Mouse (Mus musculus): ENCODE data around the gene 1700020L24Rik. TPM values are rescaled to one million over a fixed set of nuclear protein-coding genes. Genes with fewer than 3 reads are reported as not detected.

Gene 1700020L24Rik
- polyA plus RNA-seq, 1 experiment from 2014 or later, result 0.44 TPM

- Histone ChIP-seq H3K27ac (no peak overlapping the region), H3K4me3 (replicated peaks) (peak overlapping the region; percentile 57; the same call in 1 of the 2 replicates), H3K9ac (replicated peaks) (no peak overlapping the region), H3K36me3 (no peaks in the 10 kb centered on the region), H3K4me2 (peak overlapping the region; percentile 88; the same call in 1 of the 2 replicates), H3K27me3 (peaks cover 71% of the 10 kb centered on the region), H3K9me3 (no peaks in the 10 kb centered on the region), H3K4me1 (replicated peaks) (peaks cover 16% of the 10 kb centered on the region)
- ATAC-seq (ENCODE audit: insufficient number of reproducible peaks, insufficient read depth, low FRiP score, low TSS enrichment, low read depth), result no peak
- WGBS, result 50% methylated on average over 7 of the region's 7 CpGs
Observed at GRCm38 (mm10) chr11:83441235-83441634, 3.8 kb downstream of the 1700020L24Rik start.

GRCm38 (mm10) chr11:83442596-83443267 lies 5.3 kb downstream of the 1700020L24Rik start:
- Histone ChIP-seq H3K27me3 (peaks cover 83% of the 10 kb centered on the region), H3K27ac (no peak overlapping the region), H3K9me3 (no peaks in the 10 kb centered on the region), H3K4me2 (peak overlapping the region; percentile 43), H3K9ac (replicated peaks) (0 out of 2 replicates have a peak overlapping the region, but pooled peaks have one; percentile 34), H3K4me1 (replicated peaks) (peaks cover 20% of the 10 kb centered on the region), H3K4me3 (replicated peaks) (peak overlapping the region; percentile 19), H3K36me3 (no peaks in the 10 kb centered on the region)
- 0 out of 2 replicates have a peak, but pooled peaks have one; percentile 4 for ATAC-seq (ENCODE audit: insufficient number of reproducible peaks, insufficient read depth, low FRiP score, low TSS enrichment, low read depth)
- WGBS, result 15% methylated on average over 29 of the region's 29 CpGs

GRCm38 (mm10) chr11:83443824-83444223 lies 6.3 kb downstream of the 1700020L24Rik start:
- peaks cover 29% of the 10 kb centered on the region for H3K4me1 ChIP-seq (replicated peaks)

GRCm38 (mm10) chr11:83445001-83445400 lies 7.5 kb downstream of the 1700020L24Rik start:
- peak overlapping the region; percentile 51 for H3K4me2 ChIP-seq
- H3K4me3 ChIP-seq (replicated peaks), result peak overlapping the region; percentile 26
- H3K36me3 ChIP-seq, result no peaks in the 10 kb centered on the region
- peaks cover 76% of the 10 kb centered on the region for H3K27me3 ChIP-seq
- ATAC-seq (ENCODE audit: insufficient number of reproducible peaks, insufficient read depth, low FRiP score, low TSS enrichment, low read depth), result no peak
- WGBS, result 26% methylated on average over 19 of the region's 19 CpGs
- no peak overlapping the region for H3K27ac ChIP-seq
- H3K4me1 ChIP-seq (replicated peaks), result peaks cover 37% of the 10 kb centered on the region
- no peaks in the 10 kb centered on the region for H3K9me3 ChIP-seq
- H3K9ac ChIP-seq (replicated peaks), result no peak overlapping the region

More at GRCm38 (mm10) chr11:83443824-83444223, 6.3 kb downstream of the 1700020L24Rik start:
- ATAC-seq (ENCODE audit: insufficient number of reproducible peaks, insufficient read depth, low FRiP score, low TSS enrichment, low read depth), result no peak
- Histone ChIP-seq H3K9ac (replicated peaks) (no peak overlapping the region), H3K27me3 (peaks cover 80% of the 10 kb centered on the region), H3K4me2 (no peak overlapping the region), H3K9me3 (no peaks in the 10 kb centered on the region), H3K4me3 (replicated peaks) (no peak overlapping the region), H3K27ac (no peak overlapping the region), H3K36me3 (no peaks in the 10 kb centered on the region)
- WGBS, result under 1% methylated on average over 7 of the region's 7 CpGs

GRCm38 (mm10) chr11:83447612-83448011 lies 10.1 kb downstream of the 1700020L24Rik start:
- Histone ChIP-seq H3K27ac (no peak overlapping the region), H3K4me2 (no peak overlapping the region), H3K27me3 (peaks cover 55% of the 10 kb centered on the region), H3K36me3 (no peaks in the 10 kb centered on the region), H3K9me3 (no peaks in the 10 kb centered on the region), H3K9ac (replicated peaks) (no peak overlapping the region), H3K4me1 (replicated peaks) (peaks cover 35% of the 10 kb centered on the region), H3K4me3 (replicated peaks) (no peak overlapping the region)
- ATAC-seq (ENCODE audit: insufficient number of reproducible peaks, insufficient read depth, low FRiP score, low TSS enrichment, low read depth), result no peak
- 56% methylated on average over 10 of the region's 10 CpGs for WGBS

GRCm38 (mm10) chr11:83448021-83448926 lies 10.8 kb downstream of the 1700020L24Rik start:
- Histone ChIP-seq H3K4me3 (replicated peaks) (no peak overlapping the region), H3K4me2 (no peak overlapping the region), H3K9ac (replicated peaks) (no peak overlapping the region), H3K27me3 (peaks cover 50% of the 10 kb centered on the region), H3K36me3 (no peaks in the 10 kb centered on the region), H3K4me1 (replicated peaks) (peaks cover 33% of the 10 kb centered on the region), H3K9me3 (no peaks in the 10 kb centered on the region), H3K27ac (0 out of 2 replicates have a peak overlapping the region, but pooled peaks have one; percentile 7)
- 39% methylated on average over 16 of the region's 16 CpGs for WGBS
- no peak; the same call in 1 of the 2 replicates for ATAC-seq (ENCODE audit: insufficient number of reproducible peaks, insufficient read depth, low FRiP score, low TSS enrichment, low read depth)

- Histone ChIP-seq H3K9me3 (no peaks in the 10 kb centered on the region), H3K4me2 (no peak overlapping the region), H3K9ac (replicated peaks) (no peak overlapping the region), H3K27me3 (peaks cover 44% of the 10 kb centered on the region), H3K4me3 (replicated peaks) (no peak overlapping the region), H3K27ac (no peak overlapping the region), H3K4me1 (replicated peaks) (peaks cover 31% of the 10 kb centered on the region), H3K36me3 (no peaks in the 10 kb centered on the region)
- ATAC-seq (ENCODE audit: insufficient number of reproducible peaks, insufficient read depth, low FRiP score, low TSS enrichment, low read depth), result no peak
Observed at GRCm38 (mm10) chr11:83448927-83449236, 11.4 kb downstream of the 1700020L24Rik start.

GRCm38 (mm10) chr11:83449298-83449697 lies 11.8 kb downstream of the 1700020L24Rik start:
- Histone ChIP-seq H3K27me3 (peaks cover 40% of the 10 kb centered on the region), H3K4me1 (replicated peaks) (peaks cover 28% of the 10 kb centered on the region), H3K9ac (replicated peaks) (no peak overlapping the region), H3K36me3 (no peaks in the 10 kb centered on the region), H3K27ac (no peak overlapping the region), H3K4me2 (no peak overlapping the region), H3K9me3 (no peaks in the 10 kb centered on the region), H3K4me3 (replicated peaks) (no peak overlapping the region)
- no peak for ATAC-seq (ENCODE audit: insufficient number of reproducible peaks, insufficient read depth, low FRiP score, low TSS enrichment, low read depth)
- WGBS, result 24% methylated on average over 4 of the region's 4 CpGs

- Histone ChIP-seq H3K4me3 (replicated peaks) (no peak overlapping the region), H3K4me2 (no peak overlapping the region), H3K27ac (no peak overlapping the region), H3K9me3 (no peaks in the 10 kb centered on the region), H3K36me3 (no peaks in the 10 kb centered on the region), H3K4me1 (replicated peaks) (peaks cover 35% of the 10 kb centered on the region), H3K9ac (replicated peaks) (no peak overlapping the region), H3K27me3 (peaks cover 27% of the 10 kb centered on the region)
- 48% methylated on average over 1 of the region's 1 CpGs for WGBS
- no peak for ATAC-seq (ENCODE audit: insufficient number of reproducible peaks, insufficient read depth, low FRiP score, low TSS enrichment, low read depth)
Observed at GRCm38 (mm10) chr11:83450550-83450949, 13.1 kb downstream of the 1700020L24Rik start.

GRCm38 (mm10) chr11:83451281-83451680 lies 13.8 kb downstream of the 1700020L24Rik start:
- Histone ChIP-seq H3K4me2 (no peak overlapping the region), H3K27ac (no peak overlapping the region), H3K9ac (replicated peaks) (no peak overlapping the region), H3K4me3 (replicated peaks) (no peak overlapping the region), H3K27me3 (peaks cover 20% of the 10 kb centered on the region), H3K9me3 (no peaks in the 10 kb centered on the region), H3K4me1 (replicated peaks) (peaks cover 39% of the 10 kb centered on the region), H3K36me3 (no peaks in the 10 kb centered on the region)
- WGBS, result 82% methylated on average over 10 of the region's 10 CpGs
- no peak for ATAC-seq (ENCODE audit: insufficient number of reproducible peaks, insufficient read depth, low FRiP score, low TSS enrichment, low read depth)

GRCm38 (mm10) chr11:83454548-83454947 lies 17.1 kb downstream of the 1700020L24Rik start:
- Histone ChIP-seq H3K9ac (replicated peaks) (0 out of 2 replicates have a peak overlapping the region, but pooled peaks have one; percentile 14), H3K4me3 (replicated peaks) (no peak overlapping the region), H3K9me3 (no peaks in the 10 kb centered on the region), H3K4me1 (replicated peaks) (peaks cover 41% of the 10 kb centered on the region), H3K4me2 (no peak overlapping the region), H3K27me3 (0 out of 2 replicates have a peak, but pooled peaks cover 3% of the 10 kb centered on the region), H3K27ac (no peak overlapping the region), H3K36me3 (no peaks in the 10 kb centered on the region)
- WGBS, result 8% methylated on average over 4 of the region's 4 CpGs
- ATAC-seq (ENCODE audit: insufficient number of reproducible peaks, insufficient read depth, low FRiP score, low TSS enrichment, low read depth), result no peak

Data from limb, embryonic 12.5 days (tissue).